Mouse (Mus musculus) c-Kit-positive CD71-positive TER-119-negative erythroid progenitor cells, embryonic 14.5 days (primary cell): ENCODE data around the gene Podxl.

Source experiments
- DNase-seq: peaks from one replicate; pipeline ENCODE4 v3.0.0-alpha.2; 2013; ENCODE audit warnings: low read depth

Gene Podxl

DNA sequence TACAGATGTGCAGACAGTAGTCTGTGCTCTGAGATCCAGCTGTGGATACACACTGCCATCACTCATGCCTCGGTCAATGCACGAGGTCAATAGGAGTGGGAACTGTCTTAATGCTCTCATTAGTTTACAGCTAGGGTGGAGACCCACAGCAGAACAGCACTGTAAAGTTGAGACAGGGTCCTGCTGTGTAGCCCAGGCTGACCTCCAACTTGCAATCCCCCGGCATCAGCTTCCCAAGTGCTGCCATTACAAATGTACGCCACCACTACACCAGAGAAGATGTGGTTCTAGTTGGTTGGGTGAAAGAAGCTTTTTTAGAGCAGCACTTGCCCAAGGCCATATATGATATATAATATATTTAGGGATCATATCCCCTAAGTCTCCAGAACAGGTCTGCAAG is 40.1 kb downstream of the Podxl start:
- no peak for DNase-seq

DNA sequence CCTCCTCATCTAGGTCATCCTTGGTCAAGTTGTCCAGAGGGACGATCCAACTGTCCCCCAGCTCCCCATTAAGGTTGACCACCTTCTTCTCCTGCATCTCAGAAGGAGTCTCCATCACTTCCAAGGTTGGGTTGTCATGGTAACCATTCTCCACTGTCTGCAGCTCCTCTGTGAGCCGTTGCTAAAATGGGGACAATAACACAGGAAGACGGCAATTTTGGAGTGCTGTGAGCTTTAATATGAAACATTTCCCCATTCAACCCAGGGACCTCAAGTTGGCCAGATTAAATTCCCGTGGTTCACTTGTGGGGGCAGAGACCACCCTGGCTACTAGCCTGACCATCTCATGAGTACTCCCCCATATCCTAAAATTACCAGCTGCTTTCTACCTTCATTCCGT is 40.7 kb downstream of the Podxl start:
- no peak for DNase-seq

DNA sequence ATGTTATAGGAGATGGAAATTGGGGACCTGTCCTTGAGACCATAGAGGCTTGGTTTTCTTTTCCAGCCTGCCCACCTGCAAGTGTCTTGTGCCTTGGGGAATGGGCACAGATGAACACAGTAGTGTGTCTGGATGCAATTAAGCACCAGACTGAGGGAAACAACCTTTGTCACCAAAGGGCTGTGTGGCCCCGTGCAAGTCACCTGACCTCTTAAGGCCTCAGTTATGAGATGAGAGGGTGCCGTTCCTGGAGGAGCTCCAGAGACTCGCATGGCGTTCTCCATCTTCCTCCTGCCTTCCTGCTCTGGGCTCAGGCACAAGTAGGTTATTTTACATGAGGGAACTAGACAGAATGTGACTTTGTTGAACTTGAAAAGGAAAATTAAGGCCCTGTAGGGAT is 41.3 kb downstream of the Podxl start:
- DNase-seq: no peak

DNA sequence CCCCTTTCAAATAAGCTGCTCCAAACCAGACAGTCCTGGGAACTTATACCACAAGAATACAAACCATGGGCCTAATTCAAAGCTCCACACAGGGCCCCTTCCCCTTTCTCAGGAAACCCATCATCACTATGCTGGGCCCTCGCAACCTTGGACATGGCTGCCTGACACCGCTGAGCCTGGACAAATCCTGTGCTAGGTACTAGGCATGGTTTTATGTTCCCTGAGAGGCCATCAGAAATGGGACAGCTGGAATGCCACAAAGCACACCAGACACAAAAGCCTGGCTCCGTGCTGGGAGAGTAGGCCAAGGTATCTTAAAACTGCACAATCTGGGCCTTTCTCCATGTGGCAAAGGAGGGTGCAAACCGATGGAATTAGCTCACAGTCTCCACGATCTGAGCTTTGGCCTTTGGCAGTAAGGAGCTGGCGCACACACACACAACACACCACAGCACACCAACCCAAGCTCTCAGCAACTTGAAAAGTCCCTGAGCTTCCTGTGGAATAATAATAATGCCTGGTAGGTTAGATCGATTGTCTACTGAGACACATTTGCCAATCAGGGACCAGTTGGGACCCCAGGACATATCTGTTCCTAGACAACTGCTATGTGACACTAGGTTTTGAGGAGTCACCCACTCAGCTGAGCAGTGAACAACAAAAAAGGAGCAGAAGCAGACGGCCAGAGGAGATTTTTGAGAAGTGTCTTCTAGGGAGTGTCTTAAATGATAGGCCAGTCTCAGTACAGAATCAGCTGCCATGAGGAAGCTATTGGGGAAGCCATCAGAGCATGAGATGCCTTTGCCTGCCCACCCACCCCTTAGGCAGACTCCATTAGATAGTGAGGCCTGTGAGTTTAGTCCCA is 42.1 kb downstream of the Podxl start:
- no peak for DNase-seq

DNA sequence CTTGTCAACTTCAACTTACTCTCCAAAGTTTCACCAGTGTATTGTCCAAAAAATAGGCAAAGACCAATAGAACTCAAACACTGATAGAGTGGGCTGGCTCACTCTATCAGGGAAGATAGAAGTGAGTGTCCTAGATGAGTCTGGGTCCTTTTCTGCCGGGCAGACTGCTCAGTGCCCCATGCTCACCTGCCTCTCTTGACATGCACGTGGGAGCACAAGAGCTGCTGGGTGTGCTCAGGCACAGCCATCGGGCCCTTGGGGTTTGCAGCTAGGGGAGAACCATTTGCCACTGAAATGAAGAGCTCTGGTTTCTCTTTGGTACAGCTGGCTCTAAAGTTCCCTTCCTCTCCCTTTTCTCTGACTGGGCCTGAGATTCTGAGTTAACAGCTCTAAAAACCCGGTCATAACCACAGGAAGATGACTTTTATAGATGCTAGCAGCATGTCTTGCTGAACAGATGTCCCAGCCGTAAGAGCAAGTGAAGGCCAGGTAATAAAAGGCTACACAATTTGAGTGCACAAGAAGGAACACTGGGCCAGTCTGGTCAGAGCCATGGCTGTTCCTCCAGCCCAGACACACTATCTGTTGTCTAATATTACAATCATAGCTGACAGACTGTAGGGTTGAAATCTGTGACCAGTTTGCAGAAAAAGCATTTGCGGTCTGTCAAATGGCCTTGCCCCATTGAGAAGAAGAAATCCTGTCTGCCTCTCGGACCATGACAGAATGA is 43.1 kb downstream of the Podxl start:
- no peak for DNase-seq

DNA sequence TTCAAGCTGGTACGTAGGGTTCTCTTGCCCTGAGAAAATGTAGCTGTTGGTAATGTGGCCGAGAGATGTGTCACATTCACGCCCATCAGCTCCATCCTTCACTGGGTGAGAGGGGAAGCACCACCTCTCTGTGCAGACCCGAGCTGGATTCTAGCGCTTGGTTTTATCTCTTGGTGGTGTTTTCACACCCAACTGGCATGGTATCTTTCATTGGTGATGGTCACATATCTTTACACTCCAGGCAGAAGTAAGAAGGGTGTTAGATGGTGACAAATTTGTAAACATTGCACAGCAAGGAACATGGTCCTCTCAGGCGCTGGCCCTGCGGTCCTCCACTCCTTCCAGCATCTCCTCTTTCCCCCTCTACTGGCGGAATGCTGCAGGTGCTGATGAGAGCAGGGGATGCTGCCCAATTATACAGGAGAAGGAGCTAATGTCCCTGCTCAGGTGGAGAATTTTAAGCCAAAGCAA is 44.7 kb downstream of the Podxl start:
- peak; percentile 65 for DNase-seq

DNA sequence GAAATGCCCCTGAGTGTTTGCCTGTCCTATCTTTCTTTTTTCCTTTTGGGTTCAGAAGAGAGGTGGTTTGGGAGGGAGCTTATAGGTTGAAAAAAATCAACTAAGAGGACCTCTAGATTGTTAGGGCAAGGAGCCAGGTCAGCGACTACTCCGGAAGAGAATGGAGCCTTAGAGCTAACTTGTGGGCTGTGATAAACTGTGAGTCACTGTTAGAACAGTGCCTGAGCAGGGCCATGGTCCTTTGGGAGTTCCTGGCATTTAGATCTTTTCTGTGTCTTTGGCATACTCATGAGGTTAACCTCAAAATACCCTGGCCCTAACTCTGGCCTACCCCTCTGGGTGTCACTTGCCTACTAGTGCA is 45.5 kb downstream of the Podxl start:
- DNase-seq: no peak

DNA sequence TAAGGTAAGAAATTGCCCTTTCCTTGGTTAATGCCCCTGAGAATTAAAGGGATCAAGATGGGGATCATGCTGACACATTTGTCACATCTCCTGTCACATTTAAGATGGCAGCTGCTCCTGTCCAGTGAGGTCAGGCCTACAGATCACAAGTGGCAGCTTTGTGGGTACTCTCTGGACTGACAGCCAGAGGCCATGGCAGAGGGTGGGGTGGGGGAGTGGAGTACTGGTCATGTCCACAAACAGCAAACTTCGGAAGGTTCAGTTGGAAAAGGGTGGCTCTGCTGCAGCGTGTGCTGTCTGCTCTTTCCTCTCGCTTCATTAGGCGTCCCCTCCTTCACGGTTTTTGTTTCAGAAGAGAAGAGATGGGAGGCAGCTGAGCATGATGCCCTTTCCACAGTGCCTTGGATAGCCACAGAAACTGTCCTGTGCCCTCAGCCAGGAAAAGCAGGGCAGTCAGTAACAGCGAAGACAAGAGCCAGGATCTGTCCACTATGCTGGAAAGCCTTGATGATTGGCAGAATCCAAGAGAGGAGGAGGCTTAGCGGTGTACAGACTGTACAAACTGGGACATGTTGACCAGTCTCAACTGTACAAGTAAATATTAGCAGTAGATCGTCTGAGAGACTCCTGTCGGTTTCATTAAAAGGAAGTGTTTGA is 46.0 kb downstream of the Podxl start:
- DNase-seq: no peak

DNA sequence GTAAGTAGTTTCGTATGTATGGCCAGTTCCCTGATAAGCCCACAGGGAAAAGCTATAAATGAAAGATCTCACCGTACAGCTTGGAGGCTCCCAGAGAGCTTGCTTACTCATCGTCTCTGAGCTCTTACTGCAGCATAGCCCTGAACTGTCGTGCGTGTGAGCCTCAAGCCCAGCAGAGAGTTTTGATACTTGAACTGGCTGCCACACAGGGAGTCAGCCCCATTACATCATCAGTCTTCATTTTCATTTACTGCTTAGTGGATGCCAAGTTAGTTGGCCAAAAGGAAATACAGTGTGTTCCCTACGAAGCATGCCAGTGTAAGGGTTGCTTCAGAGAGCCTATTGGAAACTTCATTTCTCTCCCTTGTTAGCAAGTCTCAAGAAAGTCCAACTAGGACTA is 50.1 kb downstream of the Podxl start:
- DNase-seq: no peak

DNA sequence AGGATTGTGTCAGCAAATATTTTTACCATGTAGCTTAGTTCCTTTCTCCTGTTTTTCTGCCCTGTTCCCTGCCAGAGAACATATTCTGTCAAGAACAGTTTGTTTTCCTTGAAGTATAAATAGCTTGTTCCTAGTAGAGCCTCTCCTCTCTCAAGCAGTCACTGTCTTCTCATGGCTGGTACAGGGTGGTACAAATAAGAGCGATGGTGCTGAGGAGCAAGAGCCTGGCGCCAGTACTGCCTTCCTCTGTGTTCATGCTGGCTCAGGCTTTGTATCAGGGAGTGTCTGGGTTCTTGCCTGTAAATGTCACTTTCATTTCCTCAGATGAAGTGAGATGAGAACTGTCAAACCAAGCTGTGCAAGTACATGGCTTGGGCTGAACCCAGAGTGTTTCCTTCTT is 61.2 kb downstream of the Podxl start:
- DNase-seq: no peak

DNA sequence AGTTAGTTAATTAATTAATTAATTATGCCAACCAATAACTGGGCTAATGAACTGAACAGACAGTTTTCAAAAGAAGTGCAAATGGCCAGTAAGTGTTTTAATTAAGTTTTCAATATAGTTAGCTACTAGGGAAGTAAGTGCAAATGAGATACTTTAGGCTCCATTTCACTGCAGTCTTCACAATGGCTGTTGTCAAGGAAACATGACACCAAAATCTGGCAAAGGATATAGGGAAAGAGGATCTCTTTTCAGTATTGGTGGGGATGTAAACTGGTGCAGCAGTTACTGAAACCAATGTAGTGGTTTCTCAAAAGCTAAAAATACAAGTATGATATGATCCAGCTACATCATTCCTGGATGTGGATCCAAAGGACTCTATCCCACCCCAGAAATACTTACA is 63.1 kb downstream of the Podxl start:
- DNase-seq: no peak

DNA sequence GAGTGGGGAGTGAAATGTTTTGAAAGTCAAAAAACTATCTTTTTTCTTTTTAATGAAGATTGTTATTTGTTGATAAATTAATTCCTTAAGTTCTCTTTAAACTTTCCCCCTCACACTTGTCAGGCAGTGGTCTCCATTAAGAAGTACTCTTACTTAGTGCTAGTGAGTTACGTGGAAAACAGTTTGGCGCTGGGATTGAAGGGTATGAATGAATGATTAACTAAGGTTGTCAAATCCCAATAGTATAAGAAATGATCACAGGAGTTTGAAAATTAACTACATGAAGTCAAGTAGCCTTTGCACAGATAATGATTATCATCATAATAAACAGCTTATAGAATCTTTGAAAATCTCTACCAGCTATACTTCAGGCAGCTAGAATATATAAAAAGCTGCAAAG is 63.5 kb downstream of the Podxl start:
- DNase-seq: no peak

DNA sequence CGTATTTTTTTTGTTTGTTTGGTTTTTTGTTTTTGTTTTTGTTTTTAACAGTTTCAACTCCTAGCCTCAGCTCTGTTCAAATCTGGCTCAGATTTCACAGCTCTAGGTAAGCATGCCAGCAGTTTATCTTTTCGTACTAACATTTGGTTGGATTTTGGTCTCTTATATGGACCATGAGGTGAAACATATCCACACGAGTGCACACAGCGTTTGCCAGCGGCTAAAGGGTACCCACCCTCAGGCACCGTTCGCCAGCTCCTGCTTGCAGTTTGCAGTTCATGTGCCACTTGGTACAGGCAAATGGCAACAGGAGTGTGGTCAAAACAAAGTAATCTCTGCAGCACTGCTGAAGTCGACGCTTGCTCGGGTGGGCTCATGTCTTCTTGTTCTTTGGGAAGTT is 63.9 kb downstream of the Podxl start:
- no peak for DNase-seq

DNA sequence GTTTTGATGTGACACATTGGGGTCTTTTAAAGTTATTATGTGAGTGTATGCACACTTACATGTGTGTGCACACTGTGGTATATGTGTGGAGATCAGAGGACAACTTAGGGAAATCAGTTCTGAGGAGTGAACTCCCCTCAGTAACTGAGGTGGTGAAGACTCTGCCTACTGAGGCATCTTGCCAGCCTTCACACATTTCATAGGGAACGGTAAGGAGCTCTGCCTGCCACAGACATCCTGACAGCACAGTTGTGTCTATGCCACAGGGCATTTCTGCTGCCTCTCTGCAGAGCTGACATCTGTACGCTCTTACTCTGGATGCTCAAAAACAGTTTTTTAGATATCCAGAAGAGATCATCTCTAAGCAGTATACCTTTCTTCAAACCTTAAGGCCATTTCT is 67.6 kb downstream of the Podxl start:
- DNase-seq: no peak

DNA sequence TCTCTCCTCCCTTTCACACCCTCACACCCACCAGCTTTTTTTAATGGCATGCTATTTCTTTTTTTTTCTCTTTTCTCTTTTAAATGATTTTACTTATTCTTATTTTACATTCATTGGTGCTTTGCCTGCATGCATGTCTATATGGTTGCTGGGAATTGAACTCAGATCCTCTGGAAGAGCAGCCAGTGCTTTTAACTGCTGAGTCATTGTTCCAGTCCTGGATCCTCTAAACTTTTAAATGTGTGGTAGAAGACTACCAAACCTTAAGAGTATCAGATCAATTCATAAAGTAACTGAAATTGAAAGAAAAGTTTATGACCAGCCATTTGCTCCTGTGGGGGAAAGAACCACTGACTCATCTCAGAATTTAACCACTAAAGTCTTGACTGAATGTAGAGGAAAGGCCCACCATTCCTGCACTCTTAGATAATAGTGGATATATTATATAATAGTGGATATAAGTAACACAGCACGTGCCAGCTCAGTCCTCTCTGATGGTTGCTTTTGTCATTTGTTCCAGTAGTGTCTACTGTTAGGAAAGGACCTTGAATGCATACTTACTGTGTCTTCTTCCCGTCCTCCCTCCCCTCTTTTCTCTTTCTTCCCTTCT is 68.6 kb downstream of the Podxl start:
- no peak for DNase-seq

DNA sequence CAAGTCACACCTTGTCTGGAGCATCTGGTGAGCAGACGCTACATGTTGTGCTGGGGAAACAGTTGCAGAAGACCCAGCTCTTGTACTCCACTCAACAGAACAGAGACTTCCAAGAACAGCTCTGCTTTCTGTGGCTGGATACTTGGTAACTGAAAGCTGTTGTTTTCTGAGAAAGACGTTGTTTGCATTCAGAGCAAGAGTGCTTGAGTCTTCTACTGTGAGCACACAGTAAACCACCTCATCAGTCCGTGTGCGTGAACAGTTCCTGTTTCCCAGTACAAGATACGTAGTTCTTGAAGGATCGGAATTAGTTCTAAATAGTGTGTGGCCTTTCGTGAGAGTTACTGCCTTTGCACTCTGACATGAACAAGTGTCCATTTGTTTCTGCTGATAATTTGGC is 73.8 kb downstream of the Podxl start:
- no peak for DNase-seq

DNA sequence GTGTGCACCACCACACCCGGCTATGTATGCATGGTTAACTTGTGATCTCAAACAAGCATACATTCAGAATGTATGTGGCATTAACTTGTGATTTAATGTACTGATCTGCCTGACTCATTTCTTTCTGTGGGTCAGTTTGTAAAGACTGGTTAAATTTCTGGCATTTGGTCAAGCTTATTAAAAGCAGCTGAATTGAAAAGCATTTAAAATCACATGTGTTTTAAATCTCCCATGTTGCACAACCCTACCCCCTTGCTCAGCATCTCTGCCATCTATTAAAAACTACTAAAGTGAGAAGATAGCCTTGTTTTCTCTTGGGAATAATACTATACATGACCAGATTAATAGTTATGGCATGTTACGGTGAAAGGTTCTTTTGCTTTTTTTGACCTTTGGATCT is 77.2 kb downstream of the Podxl start:
- no peak for DNase-seq

DNA sequence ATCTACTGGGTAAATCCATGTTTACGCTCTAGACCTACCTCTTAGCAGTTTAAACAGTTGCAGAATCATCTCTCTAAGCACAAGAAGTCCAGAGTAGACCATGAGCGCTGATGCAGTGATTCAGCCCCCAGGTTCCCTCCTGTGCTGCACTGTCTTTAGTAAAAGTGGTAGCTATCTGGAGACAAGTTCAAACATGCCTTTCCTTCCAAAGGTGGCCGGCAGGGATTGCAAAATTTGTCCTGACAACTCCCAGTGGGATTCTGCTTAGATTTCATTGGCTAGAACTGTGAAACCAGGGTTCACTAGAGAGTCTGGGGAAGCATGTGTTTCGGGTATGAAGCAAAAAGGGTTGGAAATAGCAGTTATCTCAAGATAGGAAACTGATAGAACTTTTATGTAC is 83.8 kb downstream of the Podxl start:
- no peak for DNase-seq

DNA sequence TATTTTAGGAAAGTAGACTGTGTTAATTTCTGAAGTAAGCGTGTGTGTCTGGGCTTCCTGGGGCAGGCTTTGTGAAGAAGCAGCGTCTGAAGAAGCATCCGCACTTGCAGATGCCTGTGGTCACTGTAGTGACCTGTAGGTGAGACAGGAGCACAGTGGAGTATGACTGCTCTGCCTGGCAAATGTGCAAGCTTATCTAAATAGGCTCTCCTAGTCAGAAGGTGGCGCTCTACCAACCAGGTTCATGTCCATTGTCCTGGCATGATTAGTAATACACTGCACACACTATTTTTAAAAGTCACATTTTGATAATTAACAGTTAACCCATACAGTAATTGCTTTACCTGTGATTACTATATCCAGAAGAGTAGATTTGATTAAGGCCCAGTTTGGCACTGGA is 85.6 kb downstream of the Podxl start:
- peak; percentile 14 for DNase-seq
